Mouse (Mus musculus) ES-E14 (cell line): ENCODE data around the gene Ankrd23.

ENCODE experiments used
- CHD2 ChIP-seq: IDR thresholded peaks from 2 replicates; pipeline ENCODE4 v1.6.1; 2014; ENCODE audit warnings: mild to moderate bottlenecking, low read depth, low read length, inconsistent platforms
- HCFC1 ChIP-seq: IDR thresholded peaks from 2 replicates; pipeline ENCODE4 v1.6.1; 2012; ENCODE audit warnings: low read length, inconsistent platforms, borderline replicate concordance; ENCODE audit not compliant: insufficient read depth

GRCm38 (mm10) chr1:36562388-36562787 lies 25.7 kb upstream of the Ankrd23 start:
- no peak for TF ChIP-seq CHD2
- no peak for TF ChIP-seq HCFC1
